Mouse (Mus musculus): ENCODE results near the gene Paxbp1.
A peak's percentile ranks its signal among the peaks of the same experiment; 100 is the strongest.

- TF ChIP-seq POLR2A (IDR thresholded peaks at IDR 0.05; ENCODE audit: extremely low read depth, insufficient read depth, low read length) = no peak
- peak; percentile 14; the same call in 1 of the 2 replicates for TF ChIP-seq CTCF (IDR thresholded peaks at IDR 0.05; ENCODE audit: extremely low read depth, insufficient read depth, low read length)
Observed at GRCm38 (mm10) chr16:91045511-91045910, 1.2 kb upstream of the Paxbp1 start.
